Mouse (Mus musculus): ENCODE results near the gene Pbld2.

The Pbld2 gene

GRCm38 (mm10) chr10:63062696-63063095, 38.6 kb downstream of the Pbld2 start:
- DNase-seq (ENCODE audit: low spot score in 2 of 2): no peak

GRCm38 (mm10) chr10:63063365-63063764, 39.2 kb downstream of the Pbld2 start:
- no peak for DNase-seq (ENCODE audit: low spot score in 2 of 2)

GRCm38 (mm10) chr10:63064516-63064915, 40.4 kb downstream of the Pbld2 start:
- DNase-seq (ENCODE audit: low spot score in 2 of 2): no peak

- no peak for DNase-seq (ENCODE audit: low spot score in 2 of 2)
Observed at GRCm38 (mm10) chr10:63065561-63065960, 41.4 kb downstream of the Pbld2 start.

- peak in 1 of 2 experiments; percentile 84 for DNase-seq (ENCODE audit: low spot score in 2 of 2)
Observed at GRCm38 (mm10) chr10:63065988-63066387, 41.9 kb downstream of the Pbld2 start.

- no peak for DNase-seq (ENCODE audit: low spot score in 2 of 2)
Observed at GRCm38 (mm10) chr10:63086304-63086703, 62.2 kb downstream of the Pbld2 start.

- DNase-seq (ENCODE audit: low spot score in 2 of 2): no peak
Observed at GRCm38 (mm10) chr10:63089103-63089757, 65.1 kb downstream of the Pbld2 start.

GRCm38 (mm10) chr10:63089758-63090571, 65.8 kb downstream of the Pbld2 start:
- DNase-seq (ENCODE audit: low spot score in 2 of 2): peak in 1 of 2 experiments; percentile 21

GRCm38 (mm10) chr10:63091915-63092314, 67.8 kb downstream of the Pbld2 start:
- no peak for DNase-seq (ENCODE audit: low spot score in 2 of 2)

- no peak for DNase-seq (ENCODE audit: low spot score in 2 of 2)
Observed at GRCm38 (mm10) chr10:63092616-63093550, 68.8 kb downstream of the Pbld2 start.

- no peak for DNase-seq (ENCODE audit: low spot score in 2 of 2)
Observed at GRCm38 (mm10) chr10:63096757-63097156, 72.6 kb downstream of the Pbld2 start.

- DNase-seq (ENCODE audit: low spot score in 2 of 2): no peak
Observed at GRCm38 (mm10) chr10:63098191-63098590, 74.1 kb downstream of the Pbld2 start.

GRCm38 (mm10) chr10:63099521-63099920, 75.4 kb downstream of the Pbld2 start, which contains the start of gene Atoh7:
Atoh7 (plus strand) TSS chr10:63099651.
- peak in 1 of 2 experiments; percentile 54 for DNase-seq (ENCODE audit: low spot score in 2 of 2)

GRCm38 (mm10) chr10:63099941-63100562, 75.9 kb downstream of the Pbld2 start:
- DNase-seq (ENCODE audit: low spot score in 2 of 2): peak in 1 of 2 experiments; percentile 70

GRCm38 (mm10) chr10:63100657-63101056, 76.5 kb downstream of the Pbld2 start:
- no peak for DNase-seq (ENCODE audit: low spot score in 2 of 2)

Data from left cerebral cortex, adult 9 months (tissue).